In the genomic region with DNA sequence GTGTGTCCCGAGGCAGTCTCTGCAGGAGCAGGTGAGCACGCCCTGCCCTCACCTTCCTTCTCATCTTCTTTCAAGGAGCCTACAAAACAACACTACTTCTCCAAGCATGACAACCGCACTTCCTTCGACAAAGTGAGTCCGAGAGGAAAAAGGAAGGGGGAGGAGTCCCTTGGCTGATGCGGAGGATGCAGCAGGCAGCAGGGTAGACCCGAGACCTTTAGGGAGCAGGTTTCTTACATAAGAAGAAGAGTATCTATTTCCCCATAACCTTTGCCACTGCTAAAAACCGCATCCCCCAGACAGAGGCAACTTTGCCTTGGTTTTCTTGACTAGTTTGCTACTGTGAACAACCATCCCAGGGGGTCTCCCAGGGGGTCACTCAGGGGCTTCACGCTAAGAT, we compare ENCODE assay signal across 37 mouse cellular contexts. TPM values are rescaled to one million over a fixed set of nuclear protein-coding genes. Genes with fewer than 3 reads are reported as not detected.
DNase-seq lines count a peak whose midpoint lies in the region; ATAC-seq and TF ChIP-seq lines count a peak whose summit lies in the region.
"Had no signal": no experiment of that assay in that cellular context is flagged by ENCODE, and none has a peak within 500 bp of the region (broad histone marks: within the 10 kb centered on the region; RNA-seq: fewer than 3 reads in every experiment).

No protein-coding gene starts in this region.

- no peak overlapping the region for H3K4me2 ChIP-seq in forebrain, postnatal 0 days (ENCODE audit: low read depth)
- H3K4me2 ChIP-seq: forebrain, embryonic 13.5 days; heart, embryonic 11.5 days; hindbrain, embryonic 15.5 days; liver, embryonic 15.5 days; lung, embryonic 14.5 days; midbrain, embryonic 13.5 days had no signal

- peak; percentile 5 for DNase-seq in kidney, postnatal 10 days
- no peak for DNase-seq in kidney, adult 2 months
- peak; percentile 35 for DNase-seq in CD4-positive, CD25-positive, alpha-beta regulatory T cell, adult 2 months (ENCODE audit: low read depth, low spot score)
- DNase-seq in splenic B cell, adult 2 months (ENCODE audit: low read depth, low spot score) = peak; percentile 48
- no peak for DNase-seq in right cerebral cortex, adult 2 months (ENCODE audit: low spot score in 2 of 2)
- DNase-seq in forebrain, postnatal 0 days = no peak
- DNase-seq: adrenal gland, adult 8-10 months; cerebellum, adult 2 months; cerebellum, postnatal 25 days; gastrocnemius, postnatal 25 days; heart, adult 18-20 months; heart, postnatal 36 days; kidney, adult 18-20 months; layer of hippocampus, postnatal 36 days; liver; lung, embryonic 14.5 days; lung, postnatal 14 days; right cerebral cortex, postnatal 14 days; thymus, adult 18-20 months had no signal

- no peaks in the 10 kb centered on the region for H3K27me3 ChIP-seq in kidney, adult 2 months (replicated peaks; ENCODE audit: control insufficient read depth, insufficient read depth, low read length)
- H3K27me3 ChIP-seq in splenic B cell, adult 2 months (ENCODE audit: control insufficient read depth, insufficient read depth, low read length, poor library complexity, severe bottlenecking) = no peaks in the 10 kb centered on the region
- no peaks in the 10 kb centered on the region for H3K27me3 ChIP-seq in forebrain, postnatal 0 days (ENCODE audit: insufficient read depth, low read length)
- H3K27me3 ChIP-seq: forebrain, embryonic 13.5 days; hindbrain, embryonic 15.5 days; liver, embryonic 15.5 days; midbrain, embryonic 13.5 days had no signal

- no peaks in the 10 kb centered on the region for H3K4me1 ChIP-seq in kidney, adult 2 months (ENCODE audit: control insufficient read depth, insufficient read depth, low read length)
- H3K4me1 ChIP-seq in forebrain, postnatal 0 days (ENCODE audit: insufficient read depth) = peaks cover 19% of the 10 kb centered on the region

- TF ChIP-seq CTCF in kidney, adult 2 months (conservative IDR thresholded peaks at IDR 0.05; ENCODE audit: insufficient read depth, insufficient read length, low read depth, low read length) = no peak
- TF ChIP-seq CTCF in forebrain, postnatal 0 days (IDR thresholded peaks at IDR 0.05; ENCODE audit: low read depth) = no peak

- no peak for TF ChIP-seq POLR2A in kidney, adult 2 months (IDR thresholded peaks at IDR 0.05; ENCODE audit: low read depth, low read length)

- H3K36me3 ChIP-seq in kidney, adult 2 months (ENCODE audit: control insufficient read depth, insufficient read depth, low read length) = no peaks in the 10 kb centered on the region
- H3K36me3 ChIP-seq in splenic B cell, adult 2 months (ENCODE audit: control insufficient read depth, insufficient read depth, low read length, poor library complexity, severe bottlenecking) = no peaks in the 10 kb centered on the region
- H3K36me3 ChIP-seq in forebrain, postnatal 0 days (ENCODE audit: insufficient read depth) = peaks cover 6% of the 10 kb centered on the region; the same call in 1 of the 2 replicates

- no peak overlapping the region for H3K27ac ChIP-seq in kidney, adult 2 months (ENCODE audit: insufficient read depth, low read depth, low read length)
- no peak overlapping the region for H3K27ac ChIP-seq in forebrain, postnatal 0 days (ENCODE audit: low read depth, low read length)
- H3K27ac ChIP-seq: forebrain, embryonic 13.5 days; hindbrain, embryonic 15.5 days; liver, embryonic 15.5 days; midbrain, embryonic 13.5 days; stomach, postnatal 0 days had no signal

- H3K9me3 ChIP-seq in forebrain, postnatal 0 days (ENCODE audit: low read length) = no peaks in the 10 kb centered on the region
- H3K9me3 ChIP-seq: forebrain, embryonic 13.5 days; hindbrain, embryonic 15.5 days; liver, embryonic 15.5 days; midbrain, embryonic 13.5 days had no signal

- no peak overlapping the region for H3K9ac ChIP-seq in forebrain, postnatal 0 days
- H3K9ac ChIP-seq: forebrain, embryonic 13.5 days; hindbrain, embryonic 15.5 days; liver, embryonic 15.5 days; lung, embryonic 14.5 days; midbrain, embryonic 13.5 days had no signal

- WGBS in kidney, adult 2 months = 46% methylated on average over 9 of the region's 9 CpGs
- WGBS in forebrain, postnatal 0 days = 75% methylated on average over 9 of the region's 9 CpGs

- H3K4me3 ChIP-seq in kidney, adult 2 months (ENCODE audit: insufficient read depth, low read depth, low read length) = no peak overlapping the region
- H3K4me3 ChIP-seq in forebrain, postnatal 0 days (ENCODE audit: low read depth, low read length) = no peak overlapping the region
- H3K4me3 ChIP-seq: forebrain, embryonic 13.5 days; hindbrain, embryonic 15.5 days; liver, embryonic 15.5 days; midbrain, embryonic 13.5 days had no signal

- peak; percentile 29 to 44; a peak in 2 of 4 replicates for ATAC-seq in hematopoietic stem cell, adult 5-6 weeks (replicated peaks in 1 of 2; ENCODE audit: insufficient read depth in 1 of 2, low FRiP score in 2 of 2, low TSS enrichment in 1 of 2, low read depth in 1 of 2, poor library complexity in 2 of 2, severe bottlenecking in 2 of 2)
- ATAC-seq in forebrain, postnatal 0 days = no peak
- ATAC-seq: forebrain, embryonic 13.5 days; midbrain, embryonic 13.5 days had no signal

RNA-seq across cellular contexts. Expression of a gene that starts 8.8 kb away (rescaled TPM):
- polyA plus RNA-seq in kidney, adult 2 months (2012; rRNA removed) = not detected in 2 replicates
- total RNA-seq in hematopoietic stem cell, adult 5-6 weeks (2017) = not detected in 2 replicates
- total RNA-seq in forebrain, postnatal 0 days (2014; rRNA removed) = not detected in 2 replicates
- not detected in 2 replicates for polyA plus RNA-seq in forebrain, postnatal 0 days (2015; fragmentation: Nextera tagmentation; extraction: Ambion mirVana)
- total RNA-seq: adrenal gland, adult 8-10 months; adrenal gland, postnatal 4 days; gastrocnemius, adult 18-20 months; gastrocnemius, postnatal 25 days; heart, adult 18-20 months; heart, postnatal 36 days; layer of hippocampus, postnatal 36 days; left cerebral cortex, postnatal 14 days had no signal
- polyA plus RNA-seq: cerebellum, adult 2 months; embryonic facial prominence, embryonic 11.5 days; forebrain, embryonic 13.5 days; frontal cortex, adult 2 months; heart, embryonic 11.5 days; heart, embryonic 16.5 days; hindbrain, embryonic 15.5 days; intestine, embryonic 14.5 days; kidney, embryonic 16.5 days; limb, embryonic 11.5 days; liver, embryonic 15.5 days; lung, embryonic 14.5 days; midbrain, embryonic 13.5 days; neural tube, embryonic 14.5 days; stomach, postnatal 0 days; urinary bladder, adult 2 months had no signal

RNA-seq across cellular contexts. Expression of a gene that starts 15.2 kb away (rescaled TPM):
- polyA plus RNA-seq in kidney, adult 2 months (2012; rRNA removed) = 26.0 and 33.5 TPM in 2 replicates
- total RNA-seq in hematopoietic stem cell, adult 5-6 weeks (2017) = 13.4 and 13.8 TPM in 2 replicates
- 37.2 and 38.7 TPM in 2 replicates for total RNA-seq in forebrain, postnatal 0 days (2014; rRNA removed)
- 51.6 and 55.8 TPM in 2 replicates for polyA plus RNA-seq in forebrain, postnatal 0 days (2015; fragmentation: Nextera tagmentation; extraction: Ambion mirVana)

RNA-seq across cellular contexts. Expression of a gene that starts 16.3 kb away (rescaled TPM):
- 35.0 and 35.8 TPM in 2 replicates for polyA plus RNA-seq in kidney, adult 2 months (2012; rRNA removed)
- total RNA-seq in hematopoietic stem cell, adult 5-6 weeks (2017) = 12.1 and 18.6 TPM in 2 replicates
- 68.7 and 95.6 TPM in 2 replicates for total RNA-seq in forebrain, postnatal 0 days (2014; rRNA removed)
- polyA plus RNA-seq in forebrain, postnatal 0 days (2015; fragmentation: Nextera tagmentation; extraction: Ambion mirVana) = 45.5 and 56.5 TPM in 2 replicates

RNA-seq across cellular contexts. Expression of a gene that starts 16.8 kb away (rescaled TPM):
- polyA plus RNA-seq in kidney, adult 2 months (2012; rRNA removed) = not detected in 2 replicates
- 0.69 and 1.7 TPM in 2 replicates for total RNA-seq in hematopoietic stem cell, adult 5-6 weeks (2017)
- total RNA-seq in forebrain, postnatal 0 days (2014; rRNA removed) = 1.8 and 1.9 TPM in 2 replicates
- 1.2 and 1.8 TPM in 2 replicates for polyA plus RNA-seq in forebrain, postnatal 0 days (2015; fragmentation: Nextera tagmentation; extraction: Ambion mirVana)
- total RNA-seq: gastrocnemius, adult 18-20 months; gastrocnemius, postnatal 25 days; heart, adult 18-20 months; heart, postnatal 36 days had no signal

RNA-seq across cellular contexts. Expression of a gene that starts 34.4 kb away (rescaled TPM):
- 80.4 and 89.1 TPM in 2 replicates for polyA plus RNA-seq in kidney, adult 2 months (2012; rRNA removed)
- total RNA-seq in hematopoietic stem cell, adult 5-6 weeks (2017) = 1.8 and 6.4 TPM in 2 replicates
- total RNA-seq in forebrain, postnatal 0 days (2014; rRNA removed) = 22.5 and 36.3 TPM in 2 replicates
- polyA plus RNA-seq in forebrain, postnatal 0 days (2015; fragmentation: Nextera tagmentation; extraction: Ambion mirVana) = 9.1 and 12.5 TPM in 2 replicates

Comparison
In these comparisons a context has a peak if more than half of its experiments do, and no peak if none do; other contexts are left out.
1. DNase-seq: peak in kidney, postnatal 10 days (single experiment), CD4-positive, CD25-positive, alpha-beta regulatory T cell, adult 2 months (single experiment) and splenic B cell, adult 2 months (single experiment); none in kidney, adult 2 months (single experiment), right cerebral cortex, adult 2 months (0 of 2) and forebrain, postnatal 0 days (single experiment).